Mouse (Mus musculus) heart, embryonic 11.5 days (tissue): ENCODE results near the gene Dock8. TPM values are rescaled to one million over a fixed set of nuclear protein-coding genes. Genes with fewer than 3 reads are reported as not detected.
A peak's percentile ranks its signal among the peaks of the same experiment; 100 is the strongest.

ENCODE experiments used
- ATAC-seq: fragments of 200-750 bp; cut with Nextera tagmentation; replicated peaks from 2 replicates; pipeline ENCODE4 v1.8.0; 2017; ENCODE audit warnings: moderate library complexity; ENCODE audit not compliant: insufficient number of reproducible peaks, low FRiP score, low TSS enrichment
- H3K27ac ChIP-seq: fragments of 300-500 bp; sonication (generic); 2 replicates; pipeline ENCODE4 v1.5.1; 2014; ENCODE audit warnings: mild to moderate bottlenecking, low read depth, low read length
- H3K27me3 ChIP-seq: fragments of 300-500 bp; sonication (generic); 2 replicates; pipeline ENCODE4 v1.6.1; 2014; ENCODE audit warnings: mild to moderate bottlenecking, low read length, mixed read lengths; ENCODE audit not compliant: control insufficient read depth, insufficient read depth
- H3K36me3 ChIP-seq: fragments of 300-500 bp; sonication (generic); 2 replicates; pipeline ENCODE4 v1.6.1; 2014; ENCODE audit warnings: mild to moderate bottlenecking, low read length, moderate library complexity, mixed read lengths; ENCODE audit not compliant: control insufficient read depth, insufficient read depth
- H3K4me1 ChIP-seq: fragments of 300-500 bp; sonication (generic); 2 replicates; pipeline ENCODE4 v1.6.1; 2014; ENCODE audit warnings: low read length; ENCODE audit not compliant: control insufficient read depth, insufficient read depth
- H3K4me2 ChIP-seq: fragments of 300-500 bp; sonication (generic); 2 replicates; pipeline ENCODE4 v1.6.1; 2014; ENCODE audit warnings: mild to moderate bottlenecking, moderate library complexity
- H3K4me3 ChIP-seq: fragments of 300-500 bp; sonication (generic); 2 replicates; pipeline ENCODE4 v1.5.1; 2014; ENCODE audit warnings: low read depth, low read length
- H3K9ac ChIP-seq: fragments of 300-500 bp; sonication (generic); 2 replicates; pipeline ENCODE4 v1.6.1; 2014; ENCODE audit warnings: mild to moderate bottlenecking, low read depth, low read length, moderate library complexity
- H3K9me3 ChIP-seq: fragments of 300-500 bp; sonication (generic); replicated peaks from 2 replicates; pipeline ENCODE4 v1.6.1; 2016; ENCODE audit warnings: low read length; ENCODE audit not compliant: control insufficient read depth
- WGBS: fragments of 180-500 bp; shearing (Covaris S2); extraction: QIAGEN DNeasy Blood & Tissue Kit; methylation state at CpG from one replicate; pipeline ENCODE4 v1.1.7; 2014; ENCODE audit not compliant: insufficient replicate concordance; 5-methylcytosine and 5-hydroxymethylcytosine counted together
- polyA plus RNA-seq: library from polyadenylated mRNA; unstranded; fragments of >200 nt; fragmentation: Nextera tagmentation; extraction: Ambion mirVana; gene quantifications from 2 replicates; pipeline ENCODE4 v1.2.1, GENCODE M21; 2014

Dock8 gene
- polyA plus RNA-seq, 1 experiment from 2014 or later = 4.9 TPM

- no peak for ATAC-seq
- 0 out of 2 replicates have a peak, but pooled peaks cover 2% of the 10 kb centered on the region for H3K27me3 ChIP-seq
- H3K4me3 ChIP-seq = no peak overlapping the region
- WGBS = 51% methylated on average over 7 of the region's 7 CpGs
- no peak overlapping the region for H3K27ac ChIP-seq
- H3K4me2 ChIP-seq = no peak overlapping the region
- H3K36me3 ChIP-seq = no peaks in the 10 kb centered on the region
- H3K4me1 ChIP-seq = peaks cover 3% of the 10 kb centered on the region; the same call in 1 of the 2 replicates
- no peaks in the 10 kb centered on the region for H3K9me3 ChIP-seq
- no peak overlapping the region for H3K9ac ChIP-seq
Observed at GRCm38 (mm10) chr19:25059847-25060364, 60.6 kb downstream of the Dock8 start.

- 41% methylated on average over 9 of the region's 9 CpGs for WGBS
- Histone ChIP-seq H3K4me2 (peak overlapping the region; percentile 43), H3K36me3 (no peaks in the 10 kb centered on the region), H3K9me3 (no peaks in the 10 kb centered on the region), H3K4me1 (peaks cover 3% of the 10 kb centered on the region; the same call in 1 of the 2 replicates), H3K27ac (no peak overlapping the region), H3K4me3 (no peak overlapping the region), H3K9ac (no peak overlapping the region), H3K27me3 (0 out of 2 replicates have a peak, but pooled peaks cover 2% of the 10 kb centered on the region)
- no peak for ATAC-seq
Observed at GRCm38 (mm10) chr19:25060375-25060774, 61.0 kb downstream of the Dock8 start.

- H3K27me3 ChIP-seq = 0 out of 2 replicates have a peak, but pooled peaks cover 2% of the 10 kb centered on the region
- H3K4me3 ChIP-seq = no peak overlapping the region
- ATAC-seq = no peak
- H3K27ac ChIP-seq = no peak overlapping the region
- no peak overlapping the region for H3K9ac ChIP-seq
- no peaks in the 10 kb centered on the region for H3K36me3 ChIP-seq
- H3K9me3 ChIP-seq = no peaks in the 10 kb centered on the region
- H3K4me1 ChIP-seq = peaks cover 3% of the 10 kb centered on the region; the same call in 1 of the 2 replicates
- no peak overlapping the region for H3K4me2 ChIP-seq
- WGBS = 88% methylated on average over 9 of the region's 9 CpGs
Observed at GRCm38 (mm10) chr19:25062188-25062856, 63.0 kb downstream of the Dock8 start.

- Histone ChIP-seq H3K9me3 (no peaks in the 10 kb centered on the region), H3K4me2 (no peak overlapping the region), H3K27ac (no peak overlapping the region), H3K36me3 (no peaks in the 10 kb centered on the region), H3K27me3 (0 out of 2 replicates have a peak, but pooled peaks cover 2% of the 10 kb centered on the region), H3K4me3 (no peak overlapping the region), H3K4me1 (peaks cover 3% of the 10 kb centered on the region; the same call in 1 of the 2 replicates), H3K9ac (no peak overlapping the region)
- no peak for ATAC-seq
- WGBS = 70% methylated on average over 2 of the region's 2 CpGs
Observed at GRCm38 (mm10) chr19:25062857-25063240, 63.5 kb downstream of the Dock8 start.

- no peak overlapping the region for H3K4me2 ChIP-seq
- H3K9ac ChIP-seq = no peak overlapping the region
- H3K27ac ChIP-seq = no peak overlapping the region
- H3K4me3 ChIP-seq = no peak overlapping the region
- no peak for ATAC-seq
- H3K36me3 ChIP-seq = no peaks in the 10 kb centered on the region
- no peaks in the 10 kb centered on the region for H3K4me1 ChIP-seq
- WGBS = 75% methylated on average over 9 of the region's 9 CpGs
- no peaks in the 10 kb centered on the region for H3K27me3 ChIP-seq
- no peaks in the 10 kb centered on the region for H3K9me3 ChIP-seq
Observed at GRCm38 (mm10) chr19:25066229-25066628, 66.9 kb downstream of the Dock8 start.

GRCm38 (mm10) chr19:25068518-25068917 is 69.2 kb downstream of the Dock8 start:
- Histone ChIP-seq H3K9ac (no peak overlapping the region), H3K4me1 (no peaks in the 10 kb centered on the region), H3K27ac (no peak overlapping the region), H3K9me3 (no peaks in the 10 kb centered on the region), H3K4me3 (no peak overlapping the region), H3K36me3 (no peaks in the 10 kb centered on the region), H3K4me2 (no peak overlapping the region), H3K27me3 (no peaks in the 10 kb centered on the region)
- WGBS = 29% methylated on average over 8 of the region's 8 CpGs
- no peak for ATAC-seq

GRCm38 (mm10) chr19:25072521-25072920 is 73.2 kb downstream of the Dock8 start:
- no peaks in the 10 kb centered on the region; the same call in 1 of the 2 replicates for H3K4me1 ChIP-seq
- peaks cover 7% of the 10 kb centered on the region; the same call in 1 of the 2 replicates for H3K27me3 ChIP-seq
- H3K4me2 ChIP-seq = no peak overlapping the region
- no peak overlapping the region for H3K4me3 ChIP-seq
- ATAC-seq = no peak
- 89% methylated on average over 9 of the region's 9 CpGs for WGBS
- H3K9ac ChIP-seq = no peak overlapping the region
- H3K36me3 ChIP-seq = no peaks in the 10 kb centered on the region
- H3K9me3 ChIP-seq = no peaks in the 10 kb centered on the region
- H3K27ac ChIP-seq = no peak overlapping the region

GRCm38 (mm10) chr19:25074741-25075140 is 75.4 kb downstream of the Dock8 start:
- no peak overlapping the region for H3K27ac ChIP-seq
- H3K9me3 ChIP-seq = no peaks in the 10 kb centered on the region
- ATAC-seq = no peak
- no peak overlapping the region for H3K9ac ChIP-seq
- WGBS = 79% methylated on average over 6 of the region's 6 CpGs
- H3K4me2 ChIP-seq = no peak overlapping the region
- no peak overlapping the region for H3K4me3 ChIP-seq
- H3K27me3 ChIP-seq = peaks cover 7% of the 10 kb centered on the region; the same call in 1 of the 2 replicates
- no peaks in the 10 kb centered on the region; the same call in 1 of the 2 replicates for H3K4me1 ChIP-seq
- no peaks in the 10 kb centered on the region for H3K36me3 ChIP-seq
